ENCODE assay signal across 11 mouse cellular contexts in genomic region chr1:24261181-24261580, GRCm38 (mm10).
"Had no signal": no experiment of that assay in that cellular context is flagged by ENCODE, and none has a peak within 500 bp of the region (broad histone marks: within the 10 kb centered on the region; RNA-seq: fewer than 3 reads in every experiment).

No protein-coding gene starts in this region.

- H3K36me3 ChIP-seq: limb, embryonic 15.5 days; liver, embryonic 12.5 days; lung, embryonic 15.5 days; midbrain, embryonic 12.5 days; neural tube, embryonic 15.5 days had no signal

- H3K4me2 ChIP-seq: limb, embryonic 15.5 days; liver, embryonic 12.5 days; lung, embryonic 15.5 days; midbrain, embryonic 12.5 days; neural tube, embryonic 15.5 days had no signal

- H3K27me3 ChIP-seq: limb, embryonic 15.5 days; liver, embryonic 12.5 days; lung, embryonic 15.5 days; midbrain, embryonic 12.5 days; neural tube, embryonic 15.5 days had no signal

- H3K9me3 ChIP-seq: limb, embryonic 15.5 days; liver, embryonic 12.5 days; lung, embryonic 15.5 days; midbrain, embryonic 12.5 days; neural tube, embryonic 15.5 days had no signal

- H3K9ac ChIP-seq: limb, embryonic 15.5 days; liver, embryonic 12.5 days; lung, embryonic 15.5 days; midbrain, embryonic 12.5 days; neural tube, embryonic 15.5 days had no signal

- H3K4me1 ChIP-seq: limb, embryonic 15.5 days; liver, embryonic 12.5 days; lung, embryonic 15.5 days; midbrain, embryonic 12.5 days; neural tube, embryonic 15.5 days had no signal

- H3K4me3 ChIP-seq: limb, embryonic 15.5 days; liver, embryonic 12.5 days; lung, embryonic 15.5 days; midbrain, embryonic 12.5 days; myocyte; neural tube, embryonic 15.5 days had no signal

- ATAC-seq: liver, embryonic 12.5 days had no signal

- DNase-seq: kidney, adult 2 months; kidney, postnatal 36 days; right cerebral cortex, adult 18-20 months; thymus, adult 18-20 months; thymus, postnatal 14 days had no signal

- H3K27ac ChIP-seq: limb, embryonic 15.5 days; liver, embryonic 12.5 days; lung, embryonic 15.5 days; midbrain, embryonic 12.5 days; neural tube, embryonic 15.5 days had no signal
